Mouse (Mus musculus) cerebellum, adult 9-10 months (tissue): ENCODE data around the gene Ip6k2.

Source experiments
- DNase-seq: peaks from one replicate; pipeline ENCODE4 v3.0.0; 2022

Gene Ip6k2

GRCm38 (mm10) chr9:108783548-108784463 is at the start of gene Ip6k2:
Gene Ip6k2 (plus strand): TSS chr9:108783796.
- DNase-seq = peak; percentile 96

DNA sequence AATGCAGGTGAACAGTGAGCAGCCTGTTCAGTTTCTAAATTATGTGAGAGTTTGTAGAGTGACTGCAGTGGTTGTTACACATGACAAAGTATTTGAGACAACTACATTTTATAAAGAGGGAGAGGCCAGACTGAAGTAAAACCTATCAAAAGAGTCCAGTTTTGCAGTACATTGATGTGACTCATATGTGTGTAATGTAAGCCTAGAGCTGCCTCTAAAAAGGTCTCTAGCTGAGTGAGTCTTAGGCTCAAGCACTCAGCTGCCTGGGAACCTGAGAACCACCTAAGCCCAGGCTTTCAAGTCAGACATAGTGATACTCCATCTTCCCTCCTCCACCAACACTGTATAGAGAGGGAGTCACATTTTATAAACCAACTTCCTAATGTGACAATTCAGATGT is 49.0 kb upstream of the Ip6k2 start:
- no peak for DNase-seq

DNA sequence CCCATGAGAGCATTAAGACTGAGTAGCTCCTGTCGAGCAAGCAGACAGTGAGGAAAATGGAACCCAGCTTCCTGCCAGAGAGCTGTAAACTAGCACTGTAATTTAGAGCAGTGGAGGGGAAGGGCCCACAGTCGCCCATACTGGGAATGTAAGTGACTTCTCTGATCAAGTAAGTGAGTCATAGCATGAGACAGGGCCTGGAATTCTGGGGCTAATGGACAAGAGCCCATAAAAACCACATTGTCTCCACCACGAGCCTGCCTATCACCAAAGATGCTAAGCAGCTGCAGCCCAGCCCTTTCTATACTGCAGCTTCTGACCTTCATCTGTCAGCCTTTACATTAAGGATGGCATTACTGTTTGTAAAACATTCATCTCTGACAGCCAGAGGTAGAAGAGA is 44.4 kb upstream of the Ip6k2 start:
- DNase-seq = no peak

DNA sequence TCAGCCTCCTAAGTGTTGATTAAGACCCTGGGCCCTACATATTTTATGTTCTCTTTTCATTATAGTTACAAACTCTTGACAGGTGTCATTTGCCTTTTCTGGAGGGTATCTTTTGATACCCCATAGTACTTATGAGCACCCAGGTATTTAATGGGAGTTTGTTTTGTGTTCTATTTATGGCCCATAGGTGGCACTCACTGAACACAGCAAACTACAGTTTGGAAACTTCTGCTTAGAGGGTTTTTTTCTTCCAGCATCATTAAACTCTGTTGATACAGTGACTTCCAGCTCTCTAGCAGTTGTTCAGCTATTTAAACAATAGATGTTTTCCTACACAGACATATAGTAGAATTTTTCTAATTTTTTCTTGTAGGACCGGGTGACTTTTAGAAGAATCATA is 43.5 kb upstream of the Ip6k2 start:
- no peak for DNase-seq

- DNase-seq = no peak
Measured at GRCm38 (mm10) chr9:108742048-108742447, 41.5 kb upstream of the Ip6k2 start.

GRCm38 (mm10) chr9:108746876-108747499 is 36.6 kb upstream of the Ip6k2 start:
- DNase-seq = no peak

GRCm38 (mm10) chr9:108747694-108748093 is 35.9 kb upstream of the Ip6k2 start:
- no peak for DNase-seq

GRCm38 (mm10) chr9:108748600-108749183 is 34.9 kb upstream of the Ip6k2 start:
- no peak for DNase-seq

GRCm38 (mm10) chr9:108750616-108751015 is 33.0 kb upstream of the Ip6k2 start:
- no peak for DNase-seq

- DNase-seq = no peak
Measured at GRCm38 (mm10) chr9:108752142-108752920, 31.3 kb upstream of the Ip6k2 start.

- DNase-seq = peak; percentile 81
Measured at GRCm38 (mm10) chr9:108753326-108753725, 30.3 kb upstream of the Ip6k2 start.

GRCm38 (mm10) chr9:108753976-108754375 is 29.6 kb upstream of the Ip6k2 start:
- DNase-seq = no peak

- no peak for DNase-seq
Measured at GRCm38 (mm10) chr9:108754423-108754822, 29.2 kb upstream of the Ip6k2 start.

DNA sequence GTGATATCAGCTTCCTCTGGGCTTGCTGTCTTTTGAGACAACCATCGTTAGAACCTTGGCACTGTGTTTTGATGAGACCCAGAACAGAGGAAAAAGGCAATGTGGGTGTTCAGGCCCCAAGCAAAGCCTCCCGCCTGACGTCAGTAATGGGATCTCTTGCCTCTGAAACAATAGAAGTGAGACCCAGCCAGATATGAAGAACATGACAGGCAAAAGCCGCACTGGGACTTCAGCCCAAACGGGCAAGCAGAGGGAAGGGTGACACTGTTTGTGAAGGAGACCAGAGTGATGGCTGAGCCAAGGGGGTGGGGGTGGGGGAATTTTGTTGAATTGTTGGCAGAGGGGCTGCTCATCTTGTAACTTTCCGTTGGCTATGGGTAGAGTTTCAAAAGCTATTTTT is 26.2 kb upstream of the Ip6k2 start:
- no peak for DNase-seq

GRCm38 (mm10) chr9:108759121-108759520 is 24.5 kb upstream of the Ip6k2 start:
- DNase-seq = no peak

- DNase-seq = no peak
Measured at GRCm38 (mm10) chr9:108759805-108760204, 23.8 kb upstream of the Ip6k2 start.

GRCm38 (mm10) chr9:108761561-108761960 is 22.0 kb upstream of the Ip6k2 start:
- no peak for DNase-seq

- no peak for DNase-seq
Measured at GRCm38 (mm10) chr9:108764971-108765370, 18.6 kb upstream of the Ip6k2 start.

DNA sequence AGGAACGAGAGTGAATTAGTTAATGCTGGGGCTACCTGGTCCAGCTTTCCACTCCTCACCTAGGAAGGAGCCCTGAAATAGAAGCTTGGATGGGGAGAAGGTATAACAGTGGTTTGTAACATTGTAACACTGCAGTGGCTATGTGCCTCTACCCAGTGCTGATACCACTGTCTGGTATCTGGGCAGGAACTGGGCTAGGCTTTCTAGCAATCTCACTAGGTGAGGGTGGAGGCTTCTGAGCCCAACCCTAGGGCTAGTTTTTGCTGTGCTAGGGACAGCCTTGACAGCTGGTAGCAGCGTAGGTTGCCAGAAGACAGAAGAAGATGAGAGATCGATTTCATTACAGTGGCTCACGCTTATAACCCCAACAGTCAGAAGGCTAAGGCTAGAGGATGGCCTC is 7.0 kb upstream of the Ip6k2 start:
- no peak for DNase-seq

DNA sequence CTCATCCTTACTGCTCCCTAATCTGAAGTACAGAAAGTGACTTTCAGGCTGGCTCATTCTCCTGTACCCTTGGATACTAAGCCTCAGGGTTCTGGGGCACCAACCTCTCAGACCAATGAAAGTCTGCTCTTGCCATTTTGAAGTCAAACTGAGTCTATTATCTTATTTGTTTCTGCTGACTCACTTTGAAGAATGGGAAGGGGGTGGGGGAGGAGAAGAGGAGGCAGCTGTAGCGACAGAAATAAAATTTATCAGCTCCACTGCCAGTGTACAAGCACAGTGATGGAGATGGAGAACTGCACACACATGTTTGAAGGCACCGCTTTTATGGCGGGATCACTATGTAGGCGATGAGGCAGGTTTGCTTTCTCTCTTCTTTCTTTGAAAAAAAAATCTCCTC is 6.3 kb upstream of the Ip6k2 start:
- no peak for DNase-seq

DNA sequence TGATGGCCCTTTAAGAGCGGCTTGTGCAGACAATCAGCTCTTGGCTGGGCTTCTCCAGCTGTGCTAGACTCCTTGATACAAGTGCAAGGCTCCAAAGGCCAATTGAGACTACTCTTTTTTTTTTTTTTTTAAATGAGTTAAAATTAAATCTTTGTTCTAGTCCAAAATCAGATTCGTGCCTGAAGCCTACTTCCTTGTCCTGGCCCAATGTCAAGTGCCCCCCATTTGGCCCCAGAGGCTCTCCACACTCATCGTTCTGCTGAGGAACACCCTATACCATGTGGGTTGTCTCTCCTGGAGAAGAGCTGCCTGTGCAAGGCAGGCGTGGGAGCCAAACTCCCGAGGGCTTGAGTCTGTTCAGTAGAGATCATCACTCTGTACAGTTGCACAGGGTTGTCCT is 2.6 kb upstream of the Ip6k2 start:
- no peak for DNase-seq

DNA sequence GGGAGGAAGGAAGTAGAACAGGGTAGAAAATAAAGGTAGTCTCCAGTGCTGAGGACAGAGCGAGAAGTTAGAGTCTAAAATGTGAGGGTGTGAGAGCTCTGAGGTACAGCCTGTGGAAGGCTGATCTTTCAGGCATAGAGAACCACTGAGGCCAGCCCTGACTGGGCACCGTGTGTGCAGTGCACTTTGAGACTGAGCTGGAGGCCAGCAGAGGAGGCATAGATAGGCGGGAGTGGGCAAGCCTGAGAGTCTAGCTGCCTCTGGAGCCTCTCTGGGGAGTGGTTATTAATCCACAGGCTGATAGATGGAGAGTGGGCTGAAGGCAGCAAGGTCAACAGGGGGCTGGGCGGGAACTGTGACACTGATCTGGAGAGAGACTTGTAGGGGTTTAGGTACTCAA is 1.7 kb upstream of the Ip6k2 start:
- no peak for DNase-seq
